Mouse (Mus musculus) kidney, embryonic 16.5 days (tissue): ENCODE measurements around the gene Pld3. TPM values are rescaled to one million over a fixed set of nuclear protein-coding genes. Genes with fewer than 3 reads are reported as not detected.

Experiments
- polyA plus RNA-seq: library from polyadenylated mRNA; unstranded; fragments of >200 nt; fragmentation: Nextera tagmentation; extraction: Ambion mirVana; gene quantifications from 2 replicates; pipeline ENCODE4 v1.2.1, GENCODE M21; 2015

Gene Pld3
- polyA plus RNA-seq, 1 experiment from 2014 or later, result 121 TPM

Other genes starting within 250 kb of the Pld3 start
- gene Ltbp4, start 215.5 kb downstream of the Pld3 start, polyA plus RNA-seq, result 45.9 and 55.8 TPM in 2 replicates
- 51.4 and 56.9 TPM in 2 replicates for gene Shkbp1, start 197.2 kb downstream of the Pld3 start, polyA plus RNA-seq
- 0.64 and 0.80 TPM in 2 replicates for gene Gm20479, start 195.8 kb downstream of the Pld3 start, polyA plus RNA-seq
- 0.31 and 0.40 TPM in 2 replicates for gene Sptbn4, start 105.5 kb downstream of the Pld3 start, polyA plus RNA-seq
- 50.8 and 54.6 TPM in 2 replicates for gene Blvrb, start 105.2 kb downstream of the Pld3 start, polyA plus RNA-seq
- gene Sertad3, start 79.5 kb downstream of the Pld3 start, polyA plus RNA-seq, result 27.5 and 32.5 TPM in 2 replicates
- 42.3 and 45.8 TPM in 2 replicates for gene Sertad1, start 66.3 kb downstream of the Pld3 start, polyA plus RNA-seq
- gene Prx, start 53.9 kb downstream of the Pld3 start, polyA plus RNA-seq, result 4.9 and 5.1 TPM in 2 replicates
- 0.70 and 0.73 TPM in 2 replicates for gene Hipk4, start 30.0 kb downstream of the Pld3 start, polyA plus RNA-seq
- gene 2310022A10Rik, start within 50 bp of the Pld3 start, polyA plus RNA-seq, result 25.1 and 30.4 TPM in 2 replicates
- gene Akt2, start 38.3 kb upstream of the Pld3 start, polyA plus RNA-seq, result 110 and 112 TPM in 2 replicates
- 0.11 and 0.41 TPM in 2 replicates for gene Ttc9b, start 100.7 kb upstream of the Pld3 start, polyA plus RNA-seq
- 4.6 and 7.1 TPM in 2 replicates for gene Map3k10, start 121.4 kb upstream of the Pld3 start, polyA plus RNA-seq
- 4.0 and 5.4 TPM in 2 replicates for gene Zfp607b, start 136.1 kb upstream of the Pld3 start, polyA plus RNA-seq
- gene Zfp60, start 178.2 kb upstream of the Pld3 start, polyA plus RNA-seq, result 36.8 and 45.6 TPM in 2 replicates